Mouse (Mus musculus) left cerebral cortex, adult 9 months (tissue): ENCODE data around the gene Fam102a.
"Not testable (repeated sequence)": the region's sequence is repeated elsewhere in the genome, so short reads cannot be mapped to it uniquely, and the experiment has no call there.

Source experiments
- DNase-seq, 2 experiments: peaks; one replicate each; pipeline ENCODE4 v3.0.0; 2022; ENCODE audit warnings: low spot score in 2 of 2

Fam102a gene

DNA sequence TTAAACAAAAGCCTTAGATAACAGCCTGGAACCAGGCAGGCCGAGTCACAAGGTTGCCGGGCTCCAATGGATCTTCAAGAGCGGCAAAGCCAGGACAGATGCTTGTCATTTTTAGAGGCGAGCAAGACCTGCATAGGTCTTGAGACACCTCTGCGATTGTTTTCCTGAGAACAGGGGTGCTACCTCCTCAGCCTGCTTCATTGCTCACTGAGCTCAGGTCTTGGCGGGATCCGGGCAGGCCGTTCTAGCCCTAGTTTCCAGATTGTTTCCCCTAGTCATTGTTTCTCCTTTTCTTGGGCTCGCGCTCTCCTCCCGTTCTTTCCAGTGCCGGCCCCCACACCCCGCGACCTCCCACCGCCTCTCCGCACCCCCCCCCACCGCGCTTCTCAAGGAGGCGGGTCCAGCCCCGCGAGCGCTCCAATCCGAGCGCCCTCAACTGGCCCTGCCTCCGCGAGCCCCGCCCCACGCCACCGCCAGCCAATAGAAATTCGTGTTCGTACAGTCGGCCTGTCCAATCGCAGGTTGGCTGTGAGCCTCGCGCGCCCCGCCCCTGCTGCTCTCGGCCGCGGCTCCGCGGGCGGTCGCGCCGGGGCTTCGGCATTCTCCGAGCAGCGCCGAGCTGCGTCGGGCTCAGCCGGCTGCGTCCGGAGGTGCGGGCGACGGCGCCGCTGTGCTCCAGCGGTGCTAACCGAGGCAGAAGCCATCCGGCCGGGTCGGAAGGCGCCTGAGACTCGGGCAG, at the start of gene Fam102a:
Gene Fam102a (plus strand): TSS at position 600 of the 739 bp plus-strand sequence.
- peak; percentile 94 to 98 for DNase-seq

GRCm38 (mm10) chr2:32485751-32486150, 49.4 kb upstream of the Fam102a start:
- no peak for DNase-seq

DNA sequence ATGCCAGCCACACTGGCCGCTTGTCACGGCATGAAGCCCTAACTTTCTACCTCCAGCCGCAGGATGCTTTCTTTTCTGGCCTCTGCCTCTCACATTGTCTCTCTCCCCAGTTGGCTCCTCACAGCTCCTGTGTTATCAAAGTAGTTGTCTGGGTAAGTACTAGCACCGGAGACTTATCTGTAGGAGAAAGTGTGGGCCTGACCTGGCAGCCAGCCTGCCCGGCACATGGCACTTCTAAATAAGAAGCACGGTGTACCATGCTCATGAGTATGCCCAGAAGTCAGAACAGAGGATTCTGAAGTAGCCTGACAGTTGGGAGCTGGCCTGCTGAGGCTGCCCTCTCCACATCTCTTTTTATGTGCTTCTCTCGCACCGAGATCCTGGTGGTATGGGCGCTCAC, 49.0 kb upstream of the Fam102a start:
- DNase-seq, result no peak

GRCm38 (mm10) chr2:32487124-32487623, 48.0 kb upstream of the Fam102a start:
- DNase-seq, result peak; percentile 54 to 96

GRCm38 (mm10) chr2:32488679-32489078, 46.5 kb upstream of the Fam102a start:
- DNase-seq, result peak; percentile 38 to 83

DNA sequence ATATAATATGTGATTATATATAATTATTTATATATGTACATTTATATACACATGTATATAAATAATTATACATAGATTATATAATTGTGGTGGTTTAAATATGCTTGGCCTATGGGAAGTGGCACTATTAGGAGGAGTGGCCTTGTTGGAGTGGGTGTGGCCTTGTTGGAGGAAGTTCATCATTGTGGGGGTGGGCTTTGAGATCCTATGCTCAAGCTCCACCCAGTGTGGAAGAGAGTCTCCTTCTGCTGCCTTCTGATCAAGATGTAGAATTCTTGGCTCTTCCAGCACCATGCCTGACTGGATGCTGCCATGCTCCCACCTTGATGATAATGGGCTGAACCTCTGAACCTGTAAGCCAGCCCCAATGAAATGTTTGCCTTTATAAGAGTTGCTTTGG, 44.4 kb upstream of the Fam102a start:
- not testable (repeated sequence) for DNase-seq

DNA sequence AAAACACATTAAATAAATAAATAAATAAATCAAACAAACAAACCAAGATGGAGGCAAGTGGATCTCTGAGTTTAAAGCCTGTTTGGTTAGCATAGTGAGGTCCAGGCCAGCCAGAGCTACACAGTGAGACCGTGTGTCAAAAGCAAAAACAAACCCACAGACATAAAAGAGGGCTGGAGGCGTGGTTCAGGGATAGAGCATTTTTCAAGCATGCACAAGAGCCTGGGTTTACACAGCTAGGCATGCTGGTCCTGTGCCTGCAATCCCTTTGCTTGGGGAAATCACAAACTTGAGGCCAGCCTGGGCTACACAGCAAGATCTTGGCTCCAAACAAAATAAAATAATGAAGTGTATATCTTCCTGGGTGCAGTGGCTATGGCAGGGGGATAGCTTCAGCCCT, 42.5 kb upstream of the Fam102a start:
- DNase-seq, result no peak

- no peak for DNase-seq
These were observed 41.8 kb upstream of the Fam102a start for GRCm38 (mm10) chr2:32493301-32493701.

GRCm38 (mm10) chr2:32494522-32494921, 40.6 kb upstream of the Fam102a start:
- DNase-seq, result no peak

GRCm38 (mm10) chr2:32495185-32495726, 39.9 kb upstream of the Fam102a start:
- no peak for DNase-seq

GRCm38 (mm10) chr2:32496190-32496589, 38.9 kb upstream of the Fam102a start:
- no peak for DNase-seq

DNA sequence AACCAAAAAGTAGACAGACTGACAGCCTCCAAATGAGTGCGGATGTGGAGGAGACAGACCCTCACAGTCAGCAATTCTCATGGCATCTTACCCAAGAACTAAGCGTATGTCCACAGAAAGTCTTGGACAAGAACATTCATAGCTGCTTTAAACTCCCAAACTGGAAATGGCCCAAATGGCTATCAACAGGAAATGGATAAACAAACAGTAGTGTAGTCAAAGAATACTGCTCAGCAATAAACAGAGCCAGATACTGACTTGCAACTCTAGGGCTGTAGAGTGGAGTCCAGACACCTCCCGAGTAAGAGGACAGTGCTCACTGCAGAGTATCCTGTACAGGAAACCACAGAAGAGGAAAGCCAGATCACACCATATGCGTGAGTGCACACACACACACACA, 35.8 kb upstream of the Fam102a start:
- no peak for DNase-seq

- no peak for DNase-seq
These were observed 34.7 kb upstream of the Fam102a start for GRCm38 (mm10) chr2:32500461-32500860.

- DNase-seq, result no peak
These were observed 33.3 kb upstream of the Fam102a start for GRCm38 (mm10) chr2:32501754-32502324.

DNA sequence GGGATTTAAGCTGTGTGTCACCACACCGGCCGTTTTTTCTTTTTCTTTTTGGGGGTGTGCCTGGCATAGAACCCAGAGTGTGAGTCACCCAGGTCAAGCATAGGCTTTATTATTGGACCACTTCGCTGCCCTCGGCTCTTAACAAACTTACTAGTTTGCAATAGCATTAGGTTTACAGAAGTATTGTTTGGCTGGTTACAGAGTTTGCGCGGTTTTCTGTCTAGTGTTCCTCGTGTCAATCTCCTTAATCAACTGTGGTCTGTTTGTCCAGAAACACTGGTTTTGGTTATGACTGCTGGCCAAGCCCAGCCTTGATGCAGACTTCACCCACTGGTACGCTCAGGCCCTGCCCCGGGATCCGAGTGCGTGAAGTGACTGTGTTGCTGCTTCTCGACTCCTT, 32.3 kb upstream of the Fam102a start:
- no peak for DNase-seq

GRCm38 (mm10) chr2:32503588-32503987, 31.5 kb upstream of the Fam102a start:
- no peak for DNase-seq

- DNase-seq, result no peak
These were observed 29.6 kb upstream of the Fam102a start for GRCm38 (mm10) chr2:32505536-32505935.

DNA sequence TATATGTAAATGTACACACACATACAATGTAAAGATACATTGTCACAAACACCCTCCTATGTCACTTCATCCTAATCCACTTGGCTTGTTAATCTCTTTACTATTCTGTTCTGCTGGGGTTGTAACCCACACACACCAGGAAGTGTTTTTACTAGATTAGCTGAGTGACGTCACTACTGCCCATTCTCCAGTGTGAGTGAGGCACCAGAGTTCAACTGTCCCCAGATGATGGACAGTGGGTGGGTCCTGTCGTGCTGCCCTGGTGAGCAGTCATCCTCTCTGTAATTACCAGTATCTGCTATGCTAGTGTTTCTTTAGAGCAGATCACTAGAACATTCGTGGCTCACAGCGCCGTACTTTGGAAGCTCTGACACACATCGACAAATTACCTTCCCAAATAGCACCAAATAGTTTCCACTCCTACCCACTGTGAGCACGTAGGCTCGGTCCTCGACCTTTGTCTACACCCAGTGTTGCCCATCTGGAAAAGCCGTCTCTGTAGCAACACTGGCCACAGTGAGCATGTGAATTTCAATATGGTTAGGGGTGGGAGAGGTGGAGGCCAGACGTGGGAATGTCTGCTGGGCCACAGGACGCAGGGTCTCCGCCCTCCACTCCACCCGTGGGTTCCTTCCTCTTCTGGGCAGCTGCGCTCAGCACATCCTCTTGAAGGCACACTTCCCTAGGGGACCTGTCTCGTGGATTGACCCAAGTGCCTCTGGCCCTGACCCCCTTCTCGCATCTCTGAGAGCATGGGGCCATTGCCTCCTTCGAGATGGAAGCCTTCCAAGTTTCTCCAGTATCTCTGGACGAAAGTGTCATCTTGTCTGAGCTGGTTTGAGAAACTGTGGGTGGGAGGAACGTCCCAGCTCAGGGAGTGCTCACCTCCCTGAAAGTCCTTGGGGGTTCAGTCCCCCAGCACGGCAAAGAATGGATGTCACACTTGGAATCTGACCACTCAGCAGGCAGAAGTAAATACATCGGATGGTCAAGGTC, 28.2 kb upstream of the Fam102a start:
- DNase-seq, result no peak

DNA sequence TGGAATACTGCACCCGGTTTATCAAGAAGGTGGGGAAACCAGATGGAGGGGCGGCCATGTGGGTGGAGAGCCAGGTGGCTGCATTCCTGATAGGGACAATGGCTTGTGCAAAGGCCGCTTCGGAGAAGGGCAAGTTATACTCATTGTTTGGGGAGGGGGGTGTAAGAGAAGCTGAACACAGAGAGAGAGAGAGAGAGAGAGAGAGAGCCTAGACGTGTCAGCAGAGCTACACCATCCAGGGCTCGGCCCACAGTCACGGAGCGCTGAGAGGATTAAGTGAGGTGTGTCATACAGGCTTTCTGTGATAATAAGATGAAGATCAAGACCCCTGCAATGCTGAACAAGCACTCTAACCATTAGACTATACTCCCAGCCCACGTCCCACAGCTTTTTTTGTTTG, 27.2 kb upstream of the Fam102a start:
- no peak for DNase-seq

DNA sequence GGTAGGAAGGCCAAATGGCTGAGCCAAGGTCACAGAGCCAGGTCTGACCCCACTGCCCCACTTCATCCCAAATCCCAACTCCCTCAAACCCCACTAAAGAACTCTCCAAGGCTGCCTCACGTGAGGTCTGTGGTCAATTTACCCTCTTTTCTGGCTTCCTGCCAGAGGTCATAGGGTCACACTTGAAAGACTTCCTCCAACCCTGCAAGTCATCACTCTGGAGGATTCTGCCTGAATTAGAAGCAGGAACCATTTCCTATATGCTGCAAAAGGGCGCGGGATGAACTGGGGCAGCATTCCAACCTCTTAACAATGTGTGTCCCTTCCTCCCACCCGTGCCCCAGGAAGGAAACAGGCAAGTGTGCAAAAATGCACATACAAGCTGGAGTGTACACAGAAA, 25.8 kb upstream of the Fam102a start:
- no peak for DNase-seq

DNA sequence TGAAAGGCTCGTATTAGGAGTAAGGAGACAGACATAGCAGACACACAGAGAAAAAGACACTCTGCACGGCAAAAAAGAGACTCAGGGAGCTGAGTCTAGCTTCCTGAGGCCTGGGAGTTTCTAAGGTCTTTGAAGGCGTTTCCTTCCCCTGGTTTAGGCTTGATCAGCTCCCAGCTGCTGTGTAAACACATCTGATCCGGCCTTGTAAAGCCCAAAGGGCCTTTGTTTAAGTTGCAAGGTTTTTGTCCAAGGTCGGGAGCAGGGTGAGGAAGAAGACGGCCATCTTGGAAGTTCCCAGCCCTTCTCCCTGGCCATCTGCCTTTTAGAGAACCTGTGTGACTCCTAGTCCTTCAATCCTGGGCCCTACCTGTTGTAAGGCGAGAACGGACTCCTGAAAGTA, 25.2 kb upstream of the Fam102a start:
- no peak for DNase-seq

- no peak for DNase-seq
These were observed 22.5 kb upstream of the Fam102a start for GRCm38 (mm10) chr2:32512592-32512991.
